Mouse (Mus musculus) thymus, adult 2 months (tissue): ENCODE data around the gene Otop1. TPM values are rescaled to one million over a fixed set of nuclear protein-coding genes. Genes with fewer than 3 reads are reported as not detected.

Experiments
- DNase-seq: peaks from one replicate; pipeline ENCODE4 v3.0.0; 2021
- H3K27ac ChIP-seq: fragments of 200-500 bp; 2 replicates; pipeline ENCODE4 v1.5.1; 2012; ENCODE audit warnings: low read length, control low read depth; ENCODE audit not compliant: control insufficient read depth, insufficient read depth
- H3K27me3 ChIP-seq: fragments of 200-500 bp; 2 replicates; pipeline ENCODE4 v1.6.1; 2012; ENCODE audit warnings: mild to moderate bottlenecking, low read length, moderate library complexity, mixed read lengths; ENCODE audit not compliant: control insufficient read depth, insufficient read depth
- H3K36me3 ChIP-seq: fragments of 200-500 bp; 2 replicates; pipeline ENCODE4 v1.6.1; 2012; ENCODE audit warnings: mild to moderate bottlenecking, low read length, moderate library complexity; ENCODE audit not compliant: control insufficient read depth, insufficient read depth
- H3K4me1 ChIP-seq: fragments of 200-500 bp; replicated peaks from 2 replicates; pipeline ENCODE4 v1.6.1; 2012; ENCODE audit warnings: low read length; ENCODE audit not compliant: control insufficient read depth, insufficient read depth
- H3K4me3 ChIP-seq: fragments of 200-500 bp; 2 replicates; pipeline ENCODE4 v1.5.1; 2012; ENCODE audit warnings: mild to moderate bottlenecking, low read length, control low read depth, moderate library complexity; ENCODE audit not compliant: control insufficient read depth, insufficient read depth
- CTCF ChIP-seq: fragments of 200-500 bp; IDR thresholded peaks from 2 replicates; pipeline ENCODE4 v1.5.1; 2012; ENCODE audit warnings: mild to moderate bottlenecking, control low read depth, low read length, moderate library complexity, borderline replicate concordance; ENCODE audit not compliant: control insufficient read depth, poor library complexity, insufficient read depth; ENCODE audit errors: extremely low read depth
- POLR2A ChIP-seq: fragments of 200-500 bp; IDR thresholded peaks from 2 replicates; pipeline ENCODE4 v1.6.1; 2012; ENCODE audit warnings: mild to moderate bottlenecking, low read length, control low read depth, moderate library complexity; ENCODE audit not compliant: control insufficient read depth, poor library complexity, insufficient read depth; ENCODE audit errors: extremely low read depth
- WGBS: fragments of 180-500 bp; shearing (Covaris S2); methylation state at CpG from one replicate; pipeline ENCODE4 v1.1.7; 2018; 5-methylcytosine and 5-hydroxymethylcytosine counted together
- polyA plus RNA-seq: library from polyadenylated mRNA; depleted of rRNA; stranded (reverse); fragments of >200 nt; gene quantifications from 2 replicates; pipeline ENCODE4 v1.2.3, GENCODE M21; 2012

Gene Otop1
- polyA plus RNA-seq, 1 experiment: 2.2 TPM

DNA sequence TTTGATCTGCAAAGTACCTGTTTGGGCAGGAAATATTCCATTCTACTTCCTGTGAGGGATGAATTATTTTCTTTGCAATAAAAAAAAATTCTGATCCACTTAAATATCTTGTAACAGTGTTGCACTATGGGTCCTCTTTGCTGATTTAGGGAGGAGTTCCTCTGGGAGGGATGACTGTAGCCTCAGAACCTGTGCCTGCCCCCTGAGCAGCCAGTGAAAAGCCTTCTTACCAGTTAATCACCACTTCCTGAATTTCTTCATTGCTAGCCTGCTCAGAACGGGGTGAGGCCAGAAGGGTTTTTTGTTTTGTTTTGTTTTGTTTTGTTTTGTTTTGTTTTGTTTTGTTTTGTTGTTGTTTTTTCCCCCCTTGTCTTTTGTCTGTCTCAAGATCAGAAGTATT, 4.3 kb downstream of the Otop1 start:
- no peak overlapping the region for H3K27ac ChIP-seq
- H3K27me3 ChIP-seq: peaks cover 13% of the 10 kb centered on the region; the same call in 1 of the 2 replicates
- TF ChIP-seq CTCF (no peak), POLR2A (no peak)
- no peaks in the 10 kb centered on the region for H3K36me3 ChIP-seq
- H3K4me1 ChIP-seq: no peaks in the 10 kb centered on the region
- H3K4me3 ChIP-seq: no peak overlapping the region
- WGBS: 15% methylated on average over 1 of the region's 1 CpGs
- no peak for DNase-seq

GRCm38 (mm10) chr5:38285724-38286123, 10.0 kb downstream of the Otop1 start:
- H3K4me1 ChIP-seq: no peaks in the 10 kb centered on the region
- no peak overlapping the region for H3K4me3 ChIP-seq
- H3K27me3 ChIP-seq: no peaks in the 10 kb centered on the region
- 74% methylated on average over 9 of the region's 9 CpGs for WGBS
- no peak overlapping the region for H3K27ac ChIP-seq
- no peak for DNase-seq
- TF ChIP-seq POLR2A (no peak), CTCF (no peak)
- no peaks in the 10 kb centered on the region for H3K36me3 ChIP-seq

DNA sequence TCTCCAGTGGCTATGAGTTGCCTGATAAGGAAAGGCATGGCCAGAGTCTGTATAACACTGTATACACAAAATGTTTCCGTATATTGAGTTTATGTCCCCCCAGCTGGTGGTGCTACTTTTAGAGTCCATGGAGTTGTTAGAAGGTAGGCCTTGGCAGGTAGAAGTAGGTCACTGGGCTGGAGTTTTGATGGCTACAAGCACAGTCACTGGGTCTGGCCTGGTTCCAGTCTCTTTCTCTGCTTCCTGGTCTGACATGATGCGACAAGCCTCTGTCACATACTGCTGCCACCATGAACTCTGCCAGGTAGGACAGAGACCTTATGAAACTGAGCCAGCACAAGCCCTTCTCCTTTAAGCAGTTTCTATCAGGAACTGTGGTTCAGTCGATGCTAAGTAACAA, 12.7 kb downstream of the Otop1 start:
- no peaks in the 10 kb centered on the region for H3K4me1 ChIP-seq
- no peak for TF ChIP-seq POLR2A
- no peak for TF ChIP-seq CTCF
- DNase-seq: no peak
- H3K4me3 ChIP-seq: no peak overlapping the region
- no peak overlapping the region for H3K27ac ChIP-seq
- H3K36me3 ChIP-seq: no peaks in the 10 kb centered on the region
- H3K27me3 ChIP-seq: no peaks in the 10 kb centered on the region
- WGBS: 88% methylated on average over 3 of the region's 3 CpGs

GRCm38 (mm10) chr5:38301761-38302411, 26.1 kb downstream of the Otop1 start:
- 94% methylated on average over 12 of the region's 12 CpGs for WGBS
- Histone ChIP-seq H3K36me3 (no peaks in the 10 kb centered on the region), H3K27ac (no peak overlapping the region), H3K27me3 (no peaks in the 10 kb centered on the region), H3K4me3 (no peak overlapping the region), H3K4me1 (no peaks in the 10 kb centered on the region)
- DNase-seq: no peak
- TF ChIP-seq POLR2A: no peak

GRCm38 (mm10) chr5:38302651-38303050, 26.9 kb downstream of the Otop1 start:
- no peaks in the 10 kb centered on the region for H3K36me3 ChIP-seq
- no peak overlapping the region for H3K4me3 ChIP-seq
- no peaks in the 10 kb centered on the region for H3K27me3 ChIP-seq
- DNase-seq: no peak
- WGBS: 43% methylated on average over 12 of the region's 12 CpGs
- H3K27ac ChIP-seq: no peak overlapping the region
- H3K4me1 ChIP-seq: no peaks in the 10 kb centered on the region
- TF ChIP-seq POLR2A: no peak
- TF ChIP-seq CTCF: no peak

DNA sequence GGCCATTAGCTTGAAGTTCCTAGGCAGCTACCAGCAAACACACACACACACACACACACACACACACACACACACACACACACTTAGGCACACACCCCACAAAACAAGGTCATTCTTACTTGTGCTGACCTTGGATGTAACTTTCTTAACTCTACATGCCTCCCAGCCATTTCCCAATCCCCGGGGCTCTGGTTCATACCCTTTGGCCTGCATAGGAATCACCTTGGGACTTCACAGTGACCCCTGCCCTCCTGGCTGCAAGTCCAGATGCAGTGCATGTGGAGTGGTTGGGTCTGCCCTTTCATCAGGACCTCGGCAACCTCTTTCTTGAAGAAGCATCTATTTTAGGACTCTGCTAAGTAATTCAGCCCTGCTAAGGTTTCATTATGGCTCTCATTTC, 29.5 kb downstream of the Otop1 start:
- 92% methylated on average over 2 of the region's 2 CpGs for WGBS
- no peak for TF ChIP-seq POLR2A
- Histone ChIP-seq H3K27me3 (no peaks in the 10 kb centered on the region), H3K36me3 (no peaks in the 10 kb centered on the region), H3K4me1 (no peaks in the 10 kb centered on the region), H3K27ac (no peak overlapping the region), H3K4me3 (no peak overlapping the region)
- no peak for DNase-seq

GRCm38 (mm10) chr5:38307255-38308101, 31.7 kb downstream of the Otop1 start:
- no peak overlapping the region for H3K27ac ChIP-seq
- TF ChIP-seq CTCF (peak; percentile 99), POLR2A (no peak)
- 13% methylated on average over 26 of the region's 26 CpGs for WGBS
- peak; percentile 84 for DNase-seq
- H3K36me3 ChIP-seq: no peaks in the 10 kb centered on the region
- H3K27me3 ChIP-seq: no peaks in the 10 kb centered on the region
- no peak overlapping the region for H3K4me3 ChIP-seq
- no peaks in the 10 kb centered on the region for H3K4me1 ChIP-seq
